Mouse (Mus musculus): Measurements from ENCODE around the gene Pacs2.

GRCm38 (mm10) chr12:113014561-113015556 lies 551 bp downstream of the Pacs2 start:
- TF ChIP-seq CTCF (IDR thresholded peaks at IDR 0.05): no peak
- TF ChIP-seq EP300 (IDR thresholded peaks at IDR 0.05): no peak
